Mouse (Mus musculus) yolk sac, embryonic 10.5 days (tissue): Measurements from ENCODE around the gene Clca3a1.

ENCODE experiments used
- DNase-seq: peaks from one replicate; pipeline ENCODE4 v3.0.0-alpha.2; 2017; ENCODE audit warnings: low spot score

Gene Clca3a1

GRCm38 (mm10) chr3:144681542-144681941 is 79.2 kb downstream of the Clca3a1 start:
- DNase-seq: no peak

GRCm38 (mm10) chr3:144679701-144680159 is 81.0 kb downstream of the Clca3a1 start:
- no peak for DNase-seq
